ENCODE assay signal across 28 mouse cellular contexts in the genomic region with DNA sequence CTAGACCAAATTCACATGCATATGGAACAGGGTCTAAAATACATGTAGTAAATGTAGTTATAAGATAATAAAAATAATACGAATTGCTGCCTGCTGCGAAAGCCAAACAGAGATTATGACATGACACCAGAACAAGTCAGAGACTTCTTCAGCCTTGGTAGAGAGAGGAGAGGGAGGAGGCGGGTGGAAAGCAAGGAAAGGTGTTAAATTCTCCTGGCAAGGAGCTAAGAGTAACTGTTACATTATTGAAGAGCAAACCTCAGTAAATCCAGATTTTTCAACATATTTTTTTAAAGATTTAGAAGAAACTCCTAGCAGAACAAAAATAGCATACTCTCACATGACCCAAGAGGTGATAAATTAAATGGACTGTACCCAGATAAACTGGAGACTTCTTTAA.
"Had no signal": no experiment of that assay in that cellular context is flagged by ENCODE, and none has a peak within 500 bp of the region (broad histone marks: within the 10 kb centered on the region; RNA-seq: fewer than 3 reads in every experiment).

No protein-coding gene starts in this region.

- H3K9me3 ChIP-seq: embryonic facial prominence, embryonic 10.5 days; embryonic facial prominence, embryonic 12.5 days; embryonic facial prominence, embryonic 13.5 days; embryonic facial prominence, embryonic 15.5 days; forebrain, embryonic 10.5 days; forebrain, embryonic 12.5 days; forebrain, embryonic 13.5 days; forebrain, embryonic 15.5 days had no signal

- H3K27me3 ChIP-seq: embryonic facial prominence, embryonic 12.5 days; embryonic facial prominence, embryonic 13.5 days; embryonic facial prominence, embryonic 15.5 days; forebrain, embryonic 12.5 days; forebrain, embryonic 13.5 days; forebrain, embryonic 15.5 days had no signal

- H3K4me3 ChIP-seq: embryonic facial prominence, embryonic 10.5 days; embryonic facial prominence, embryonic 12.5 days; embryonic facial prominence, embryonic 13.5 days; embryonic facial prominence, embryonic 15.5 days; erythroblast, embryonic 14.5 days; forebrain, embryonic 10.5 days; forebrain, embryonic 12.5 days; forebrain, embryonic 13.5 days; forebrain, embryonic 15.5 days; gastrocnemius, adult 2 months; heart, adult 2 months had no signal

- H3K27ac ChIP-seq: embryonic facial prominence, embryonic 10.5 days; embryonic facial prominence, embryonic 12.5 days; embryonic facial prominence, embryonic 13.5 days; embryonic facial prominence, embryonic 15.5 days; forebrain, embryonic 10.5 days; forebrain, embryonic 12.5 days; forebrain, embryonic 13.5 days; forebrain, embryonic 15.5 days; gastrocnemius, adult 2 months; heart, adult 2 months had no signal

- H3K4me2 ChIP-seq: embryonic facial prominence, embryonic 12.5 days; embryonic facial prominence, embryonic 13.5 days; embryonic facial prominence, embryonic 15.5 days; forebrain, embryonic 12.5 days; forebrain, embryonic 13.5 days; forebrain, embryonic 15.5 days had no signal

- H3K9ac ChIP-seq: embryonic facial prominence, embryonic 12.5 days; embryonic facial prominence, embryonic 13.5 days; embryonic facial prominence, embryonic 15.5 days; forebrain, embryonic 12.5 days; forebrain, embryonic 13.5 days; forebrain, embryonic 15.5 days; forebrain, postnatal 0 days had no signal

- H3K4me1 ChIP-seq: embryonic facial prominence, embryonic 10.5 days; embryonic facial prominence, embryonic 12.5 days; embryonic facial prominence, embryonic 13.5 days; embryonic facial prominence, embryonic 15.5 days; forebrain, embryonic 10.5 days; forebrain, embryonic 12.5 days; forebrain, embryonic 13.5 days; forebrain, embryonic 15.5 days had no signal

- H3K36me3 ChIP-seq: embryonic facial prominence, embryonic 10.5 days; embryonic facial prominence, embryonic 12.5 days; embryonic facial prominence, embryonic 13.5 days; embryonic facial prominence, embryonic 15.5 days; forebrain, embryonic 10.5 days; forebrain, embryonic 12.5 days; forebrain, embryonic 15.5 days had no signal

- ATAC-seq: forebrain, embryonic 13.5 days; forebrain, embryonic 15.5 days; forebrain, embryonic 16.5 days; forebrain, postnatal 0 days had no signal

- DNase-seq: cerebellum, adult 2 months; cerebellum, adult 8-10 months; cerebellum, adult 9-10 months; cerebellum, adult 9-11 months; cerebellum, postnatal 10 days; cerebellum, postnatal 14 days; cerebellum, postnatal 25 days; cerebellum, postnatal 36 days; embryo, embryonic 11 days; forebrain, postnatal 0 days; gastrocnemius, adult 2 months; gastrocnemius, postnatal 10 days; gastrocnemius, postnatal 14 days; gastrocnemius, postnatal 25 days; gastrocnemius, postnatal 36 days; heart, adult 11 months; heart, adult 18-20 months; heart, adult 2 months had no signal
